Mouse (Mus musculus): Measurements from ENCODE around the gene Bcl7c. TPM values are rescaled to one million over a fixed set of nuclear protein-coding genes. Genes with fewer than 3 reads are reported as not detected.
"Not testable (repeated sequence)": the region's sequence is repeated elsewhere in the genome, so short reads cannot be mapped to it uniquely, and the experiment has no call there.

Bcl7c gene
- polyA plus RNA-seq, 1 experiment from 2014 or later: 93.4 TPM

DNA sequence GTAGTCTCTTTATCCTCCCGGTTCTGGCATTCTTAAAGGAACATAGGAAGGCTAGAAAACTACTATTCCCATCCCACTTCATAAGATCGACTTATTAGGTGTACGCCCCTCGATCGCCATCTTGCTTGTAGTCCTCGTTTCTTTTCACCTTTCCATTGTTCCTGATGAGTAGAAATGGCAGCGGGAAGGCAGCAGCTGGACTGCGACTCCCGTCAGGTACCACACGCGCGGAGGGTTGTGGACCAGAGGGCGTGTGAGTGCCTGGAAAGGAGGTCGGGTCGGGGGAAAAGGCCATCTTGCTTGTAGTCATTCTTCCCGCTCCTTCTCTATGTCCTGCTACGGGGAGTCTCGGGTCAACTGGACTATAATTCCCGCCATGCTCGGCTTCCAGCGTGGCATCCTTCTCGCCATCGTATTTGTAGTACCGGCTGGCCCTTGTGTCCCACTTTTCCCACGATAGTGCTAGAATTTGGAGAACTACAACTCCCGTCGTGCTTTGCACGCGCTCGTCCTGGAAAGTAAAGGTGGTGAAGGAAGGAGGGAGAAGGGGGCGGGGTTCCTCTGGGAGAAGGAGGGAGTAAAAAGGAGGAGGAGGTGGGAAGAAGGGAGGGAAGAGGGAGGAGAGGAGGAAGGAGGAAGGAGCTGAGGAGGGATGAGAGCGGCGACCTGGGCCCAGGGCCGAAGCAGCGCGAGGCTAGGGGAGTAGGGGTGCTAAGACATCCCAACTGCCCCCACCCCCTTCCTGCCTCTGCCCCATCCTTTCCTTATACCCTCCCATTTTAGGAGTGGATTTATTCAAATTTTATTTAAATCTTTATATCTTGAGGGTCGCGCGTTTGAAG, 37.1 kb upstream of the Bcl7c start:
- Histone ChIP-seq H3K27me3 (no peaks in the 10 kb centered on the region), H3K4me1 (peaks cover 21% of the 10 kb centered on the region), H3K36me3 (peaks cover 29% of the 10 kb centered on the region), H3K4me2 (replicated peaks) (peak overlapping the region; percentile 89), H3K9me3 (replicated peaks) (no peaks in the 10 kb centered on the region), H3K4me3 (replicated peaks) (peak overlapping the region; percentile 77), H3K9ac (peak overlapping the region; percentile 74), H3K27ac (replicated peaks) (peak overlapping the region; percentile 93)
- peak; percentile 91 for ATAC-seq (ENCODE audit: insufficient number of reproducible peaks, low FRiP score, low TSS enrichment, low read depth)
- WGBS: under 1% methylated on average over 39 of the region's 39 CpGs

DNA sequence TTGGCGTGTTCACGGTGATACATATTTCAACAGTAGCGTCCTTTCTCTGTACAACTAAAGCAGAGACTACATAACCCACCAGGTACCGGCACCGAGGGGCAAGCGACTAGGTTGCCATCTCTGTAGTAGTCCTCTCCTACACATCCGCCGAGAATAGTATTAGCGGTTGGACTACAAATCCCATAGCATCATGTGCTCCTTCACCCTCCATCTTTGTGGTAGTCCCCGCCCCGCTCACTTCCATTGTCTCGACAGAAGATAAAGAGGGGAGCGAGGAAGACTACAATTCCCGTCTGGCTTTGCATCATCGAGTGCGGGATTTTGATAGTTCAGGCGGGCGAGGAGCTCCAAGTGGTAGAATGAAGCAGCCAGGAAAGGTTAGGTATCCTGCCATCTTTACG, 36.5 kb upstream of the Bcl7c start:
- Histone ChIP-seq H3K4me1 (peaks cover 21% of the 10 kb centered on the region), H3K4me3 (replicated peaks) (peak overlapping the region; percentile 77), H3K9me3 (replicated peaks) (no peaks in the 10 kb centered on the region), H3K9ac (peak overlapping the region; percentile 33), H3K36me3 (peaks cover 23% of the 10 kb centered on the region), H3K27ac (replicated peaks) (peak overlapping the region; percentile 93), H3K27me3 (no peaks in the 10 kb centered on the region), H3K4me2 (replicated peaks) (peak overlapping the region; percentile 89)
- WGBS: under 1% methylated on average over 19 of the region's 19 CpGs
- peak; percentile 86 for ATAC-seq (ENCODE audit: insufficient number of reproducible peaks, low FRiP score, low TSS enrichment, low read depth)

DNA sequence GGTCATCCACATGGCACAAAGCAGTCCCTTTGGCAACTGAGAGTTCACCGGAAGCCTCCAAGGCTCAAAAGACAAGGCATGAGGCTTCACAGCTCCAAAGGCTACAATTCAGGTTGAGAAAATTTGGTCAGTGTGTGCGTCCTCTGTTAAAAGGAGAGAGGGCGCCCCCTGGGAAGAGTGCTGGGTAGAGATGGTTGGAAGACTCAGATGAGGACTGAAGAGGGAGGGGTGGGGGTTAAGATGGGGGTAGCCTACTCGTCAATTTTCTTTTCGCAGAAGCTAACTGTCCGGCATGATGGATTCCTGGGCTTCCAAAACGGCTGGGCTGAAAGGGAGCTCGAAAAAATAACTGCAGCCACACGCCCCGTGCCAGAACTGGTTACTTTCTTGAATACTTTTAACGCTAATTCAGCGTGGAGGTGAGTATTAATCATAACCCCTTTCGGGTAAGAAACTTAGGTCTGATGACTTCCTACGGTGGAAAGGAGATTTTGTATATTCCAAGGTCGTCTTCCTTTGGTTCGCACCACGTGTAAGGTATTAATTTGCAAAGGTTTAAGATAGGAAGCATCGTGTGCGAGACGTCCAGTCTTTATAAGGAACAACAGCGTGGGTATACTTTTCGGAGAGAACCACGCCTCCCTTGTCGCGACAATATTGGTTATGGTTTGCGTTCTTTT, 35.8 kb upstream of the Bcl7c start, which contains the start of gene Fbxl19:
Fbxl19 (plus strand) TSS at position 178 of the 680 bp plus-strand sequence.
- no peak for ATAC-seq (ENCODE audit: insufficient number of reproducible peaks, low FRiP score, low TSS enrichment, low read depth)

DNA sequence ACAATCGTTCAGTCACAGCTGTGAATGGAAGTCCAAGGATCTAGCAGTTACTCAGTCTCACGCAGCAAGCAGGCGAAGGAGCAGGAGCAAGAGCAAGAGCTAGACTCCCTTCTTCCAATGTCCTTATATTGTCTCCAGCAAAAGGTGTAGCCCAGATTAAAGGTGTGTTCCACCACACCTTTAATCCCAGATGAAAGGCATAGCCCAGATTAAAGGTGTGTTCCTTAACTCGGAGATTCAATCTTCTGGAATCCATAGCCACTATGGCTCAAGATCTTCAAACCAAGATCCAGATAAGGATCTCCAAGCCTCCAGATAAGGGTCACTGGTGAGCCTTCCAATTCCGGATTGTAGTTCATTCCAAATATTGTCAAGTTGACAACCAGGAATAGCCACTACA, 23.3 kb upstream of the Bcl7c start, which contains the start of gene Ctf2:
Ctf2 (minus strand) TSS at position 101 of the 400 bp plus-strand sequence.
- no CpG with 5 or more reads among the region's 5 CpGs for WGBS
- H3K36me3 ChIP-seq; H3K9ac ChIP-seq; H3K4me1 ChIP-seq; H3K4me3 ChIP-seq (replicated peaks); H3K4me2 ChIP-seq (replicated peaks); H3K9me3 ChIP-seq (replicated peaks); H3K27ac ChIP-seq (replicated peaks); H3K27me3 ChIP-seq; ATAC-seq (ENCODE audit: insufficient number of reproducible peaks, low FRiP score, low TSS enrichment, low read depth): not testable (repeated sequence)

More for the DNA sequence above, 35.8 kb upstream of the Bcl7c start, which contains the start of gene Fbxl19:
- Histone ChIP-seq H3K9ac (peak within 1 kb of the TSS; percentile 21; the same call in 1 of the 2 replicates), H3K4me2 (replicated peaks) (peak within 1 kb of the TSS; percentile 89), H3K27ac (replicated peaks) (peak within 1 kb of the TSS; percentile 93), H3K9me3 (replicated peaks) (no peaks in the 10 kb centered on the region), H3K4me1 (peaks cover 21% of the 10 kb centered on the region), H3K4me3 (replicated peaks) (peak within 1 kb of the TSS; percentile 77), H3K36me3 (peaks cover 15% of the 10 kb centered on the region), H3K27me3 (no peaks in the 10 kb centered on the region)
- WGBS: under 1% methylated on average over 26 of the region's 26 CpGs

DNA sequence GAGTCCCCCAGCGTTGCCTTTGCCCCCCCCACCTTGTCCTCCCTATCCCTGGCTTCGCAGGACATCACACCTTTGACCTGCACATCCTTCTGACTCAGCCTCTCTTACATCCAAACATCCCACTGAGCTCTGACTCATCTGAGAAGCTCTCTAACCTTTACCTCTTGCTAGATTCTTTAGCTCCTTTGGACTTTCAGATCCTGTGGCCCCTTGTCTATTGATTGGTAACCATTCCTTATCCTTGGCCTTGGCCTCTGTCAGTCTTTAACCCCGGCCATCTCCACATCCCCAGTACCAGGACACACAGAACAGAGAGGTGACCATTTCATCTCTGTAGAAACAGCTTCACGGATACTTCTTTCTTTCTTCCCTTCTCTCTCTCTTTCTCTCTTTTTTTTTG, 21.4 kb upstream of the Bcl7c start:
- WGBS: 61% methylated on average over 4 of the region's 4 CpGs
- Histone ChIP-seq H3K9ac (no peak overlapping the region), H3K4me2 (replicated peaks) (no peak overlapping the region), H3K9me3 (replicated peaks) (no peaks in the 10 kb centered on the region), H3K4me3 (replicated peaks) (no peak overlapping the region), H3K27ac (replicated peaks) (no peak overlapping the region), H3K27me3 (no peaks in the 10 kb centered on the region), H3K4me1 (no peaks in the 10 kb centered on the region), H3K36me3 (no peaks in the 10 kb centered on the region)
- ATAC-seq (ENCODE audit: insufficient number of reproducible peaks, low FRiP score, low TSS enrichment, low read depth): no peak

DNA sequence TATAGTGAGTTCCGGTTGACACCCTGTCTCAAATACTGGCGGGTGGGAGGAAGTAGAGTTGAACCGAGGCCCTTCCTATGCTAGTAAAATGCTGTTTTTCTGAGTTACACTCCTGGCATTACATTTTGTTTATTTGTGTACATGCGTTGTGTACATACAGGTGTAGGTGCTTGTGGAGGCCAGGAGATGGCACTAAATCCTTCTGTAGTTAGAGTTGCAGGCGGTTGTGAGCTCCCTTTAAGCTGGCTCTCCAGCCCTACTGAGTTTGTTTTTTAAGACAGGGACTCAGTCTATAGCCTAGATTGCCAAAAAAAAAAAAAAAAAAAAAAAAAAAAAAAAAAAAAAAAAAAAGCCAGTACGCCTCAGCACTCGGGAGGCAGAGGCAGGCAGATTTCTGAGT, 19.2 kb upstream of the Bcl7c start:
- ATAC-seq (ENCODE audit: insufficient number of reproducible peaks, low FRiP score, low TSS enrichment, low read depth): no peak
- WGBS: 80% methylated on average over 7 of the region's 7 CpGs
- no peak overlapping the region for H3K27ac ChIP-seq (replicated peaks)
- no peaks in the 10 kb centered on the region for H3K4me1 ChIP-seq
- no peak overlapping the region for H3K9ac ChIP-seq
- H3K36me3 ChIP-seq: no peaks in the 10 kb centered on the region
- H3K4me2 ChIP-seq (replicated peaks): no peak overlapping the region
- H3K4me3 ChIP-seq (replicated peaks): no peak overlapping the region
- no peaks in the 10 kb centered on the region for H3K27me3 ChIP-seq
- no peaks in the 10 kb centered on the region for H3K9me3 ChIP-seq (replicated peaks)

DNA sequence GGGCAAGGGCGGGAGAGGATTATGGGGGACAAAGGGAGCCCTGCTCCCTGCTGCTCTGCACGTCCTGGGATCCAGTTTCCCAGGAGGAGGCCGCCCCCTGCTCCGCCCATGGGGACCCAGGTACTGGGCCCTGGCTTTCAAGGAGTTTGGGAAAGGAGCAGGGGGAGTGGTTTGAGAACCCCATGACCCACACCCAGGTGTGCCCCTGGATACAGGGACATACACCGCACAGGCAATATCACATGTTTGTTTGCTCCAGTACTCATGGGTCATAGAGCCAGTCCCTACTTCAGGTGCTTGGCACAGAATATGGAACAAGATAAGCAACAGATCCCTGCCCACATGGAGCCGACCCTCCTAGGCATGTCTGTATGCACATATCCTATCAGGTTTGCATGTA, 17.2 kb upstream of the Bcl7c start:
- Histone ChIP-seq H3K27me3 (no peaks in the 10 kb centered on the region), H3K27ac (replicated peaks) (no peak overlapping the region), H3K9ac (no peak overlapping the region), H3K4me2 (replicated peaks) (no peak overlapping the region), H3K4me1 (no peaks in the 10 kb centered on the region), H3K9me3 (replicated peaks) (no peaks in the 10 kb centered on the region), H3K4me3 (replicated peaks) (no peak overlapping the region), H3K36me3 (no peaks in the 10 kb centered on the region)
- peak; percentile 29; the same call in 1 of the 2 replicates for ATAC-seq (ENCODE audit: insufficient number of reproducible peaks, low FRiP score, low TSS enrichment, low read depth)
- WGBS: 58% methylated on average over 6 of the region's 6 CpGs

DNA sequence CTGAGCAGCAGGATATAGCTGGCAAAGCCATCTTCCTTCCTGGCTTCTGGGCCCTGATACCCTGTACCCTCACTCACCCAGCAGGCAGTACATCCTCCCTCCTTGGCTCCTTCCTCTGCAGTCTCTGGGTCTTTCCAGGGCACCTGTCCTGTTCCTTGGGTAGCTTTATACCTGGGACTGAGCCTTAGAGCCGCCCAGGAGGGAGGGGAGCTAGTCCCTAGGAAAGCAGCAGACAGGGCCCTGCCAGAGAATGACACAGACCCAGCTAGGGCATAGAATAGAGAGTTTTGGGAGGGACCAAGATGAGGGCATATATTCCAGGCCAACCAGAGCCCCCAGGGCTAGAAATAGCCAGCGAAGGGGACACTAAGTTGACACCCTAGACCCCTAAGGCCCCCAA, 16.8 kb upstream of the Bcl7c start:
- H3K27ac ChIP-seq (replicated peaks): no peak overlapping the region
- H3K9ac ChIP-seq: no peak overlapping the region
- WGBS: 29% methylated on average over 2 of the region's 2 CpGs
- no peaks in the 10 kb centered on the region for H3K4me1 ChIP-seq
- no peaks in the 10 kb centered on the region for H3K36me3 ChIP-seq
- ATAC-seq (ENCODE audit: insufficient number of reproducible peaks, low FRiP score, low TSS enrichment, low read depth): no peak
- H3K4me3 ChIP-seq (replicated peaks): no peak overlapping the region
- H3K27me3 ChIP-seq: no peaks in the 10 kb centered on the region
- no peaks in the 10 kb centered on the region for H3K9me3 ChIP-seq (replicated peaks)
- no peak overlapping the region for H3K4me2 ChIP-seq (replicated peaks)

DNA sequence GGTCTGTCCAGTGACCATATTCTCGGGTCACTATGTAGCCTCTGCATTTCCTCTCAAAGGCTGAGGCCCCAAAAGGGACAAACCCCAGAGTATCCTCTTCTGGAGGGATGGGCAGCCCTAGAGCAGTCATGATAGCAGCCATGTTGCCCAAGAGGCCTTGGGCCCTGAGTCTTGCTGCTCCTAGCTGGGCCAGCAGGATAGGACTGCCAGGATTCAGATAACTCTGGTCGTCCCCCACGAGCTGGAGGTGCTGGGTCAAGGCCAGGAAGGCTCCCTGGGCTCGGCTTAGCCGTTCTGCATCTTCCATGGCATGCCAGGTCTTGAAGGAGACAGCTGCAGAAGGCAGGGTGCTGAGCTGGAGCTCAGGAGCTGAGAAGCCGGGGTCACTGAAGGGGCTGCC, 10.5 kb upstream of the Bcl7c start:
- H3K9ac ChIP-seq: no peak overlapping the region
- no peak overlapping the region for H3K27ac ChIP-seq (replicated peaks)
- H3K4me3 ChIP-seq (replicated peaks): no peak overlapping the region
- H3K27me3 ChIP-seq: no peaks in the 10 kb centered on the region
- no peak for ATAC-seq (ENCODE audit: insufficient number of reproducible peaks, low FRiP score, low TSS enrichment, low read depth)
- H3K9me3 ChIP-seq (replicated peaks): no peaks in the 10 kb centered on the region
- no peak overlapping the region for H3K4me2 ChIP-seq (replicated peaks)
- no peaks in the 10 kb centered on the region for H3K36me3 ChIP-seq
- WGBS: 91% methylated on average over 6 of the region's 6 CpGs
- H3K4me1 ChIP-seq: peaks cover 16% of the 10 kb centered on the region

DNA sequence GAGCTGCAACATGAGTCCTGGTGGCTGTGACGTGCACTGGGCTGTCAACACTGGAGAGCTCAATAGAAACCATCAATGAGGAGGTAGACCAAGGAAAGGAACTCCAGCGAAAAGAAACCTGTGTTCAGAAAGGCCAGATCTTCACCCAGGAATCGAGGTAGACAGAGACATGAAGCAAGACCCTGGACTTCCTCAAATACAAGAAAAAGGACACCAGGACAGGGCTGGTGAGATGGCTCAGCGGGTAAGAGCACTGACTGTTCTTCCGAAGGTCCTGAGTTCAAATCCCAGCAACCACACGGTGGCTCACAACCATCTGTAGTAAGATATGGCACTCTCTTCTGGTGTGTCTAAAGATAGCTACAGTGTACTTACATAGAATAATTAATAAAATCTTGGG, 9.6 kb upstream of the Bcl7c start:
- Histone ChIP-seq H3K27ac (replicated peaks) (no peak overlapping the region), H3K4me1 (peaks cover 21% of the 10 kb centered on the region), H3K27me3 (no peaks in the 10 kb centered on the region), H3K4me3 (replicated peaks) (no peak overlapping the region), H3K4me2 (replicated peaks) (no peak overlapping the region), H3K9ac (no peak overlapping the region), H3K9me3 (replicated peaks) (no peaks in the 10 kb centered on the region), H3K36me3 (no peaks in the 10 kb centered on the region)
- WGBS: 85% methylated on average over 6 of the region's 6 CpGs
- no peak for ATAC-seq (ENCODE audit: insufficient number of reproducible peaks, low FRiP score, low TSS enrichment, low read depth)

DNA sequence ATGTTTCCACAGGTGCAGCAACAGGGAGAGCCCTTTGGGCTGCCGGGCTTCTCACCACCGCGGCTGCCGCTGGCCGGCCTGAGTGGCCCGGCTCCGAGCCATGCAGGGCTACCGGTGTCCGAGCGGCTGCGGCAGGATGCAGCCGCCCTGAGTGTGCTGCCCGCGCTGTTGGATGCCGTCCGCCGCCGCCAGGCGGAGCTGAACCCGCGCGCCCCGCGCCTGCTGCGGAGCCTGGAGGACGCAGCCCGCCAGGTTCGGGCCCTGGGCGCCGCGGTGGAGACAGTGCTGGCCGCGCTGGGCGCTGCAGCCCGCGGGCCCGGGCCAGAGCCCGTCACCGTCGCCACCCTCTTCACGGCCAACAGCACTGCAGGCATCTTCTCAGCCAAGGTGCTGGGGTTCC, 8.3 kb upstream of the Bcl7c start:
- H3K4me2 ChIP-seq (replicated peaks): peak overlapping the region; percentile 56
- 2% methylated on average over 40 of the region's 41 CpGs for WGBS
- H3K9ac ChIP-seq: peak overlapping the region; percentile 31
- peaks cover 29% of the 10 kb centered on the region for H3K4me1 ChIP-seq
- no peaks in the 10 kb centered on the region for H3K36me3 ChIP-seq
- peak overlapping the region; percentile 38 for H3K4me3 ChIP-seq (replicated peaks)
- H3K9me3 ChIP-seq (replicated peaks): no peaks in the 10 kb centered on the region
- no peak overlapping the region for H3K27ac ChIP-seq (replicated peaks)
- H3K27me3 ChIP-seq: no peaks in the 10 kb centered on the region
- no peak for ATAC-seq (ENCODE audit: insufficient number of reproducible peaks, low FRiP score, low TSS enrichment, low read depth)

Data from embryonic facial prominence, embryonic 15.5 days (tissue).